Mouse (Mus musculus): ENCODE results near the gene Sox11.

- TF ChIP-seq POLR2A (IDR thresholded peaks at IDR 0.05; ENCODE audit: insufficient read depth, low read length): no peak
- TF ChIP-seq EP300 (IDR thresholded peaks at IDR 0.05; ENCODE audit: insufficient read depth, low read depth, low read length): no peak
- TF ChIP-seq CTCF (IDR thresholded peaks at IDR 0.05; ENCODE audit: low read depth, low read length): no peak
Observed at GRCm38 (mm10) chr12:27309969-27310368, 32.4 kb downstream of the Sox11 start.

Measured in ES-Bruce4 (cell line).